Mouse (Mus musculus): ENCODE results near the gene Cbx6. TPM values are rescaled to one million over a fixed set of nuclear protein-coding genes. Genes with fewer than 3 reads are reported as not detected.

Cbx6 gene
- polyA plus RNA-seq, 1 experiment from 2014 or later, result 26.1 TPM

- Histone ChIP-seq H3K4me3 (no peak overlapping the region), H3K9me3 (no peaks in the 10 kb centered on the region), H3K4me1 (replicated peaks) (peaks cover 15% of the 10 kb centered on the region), H3K36me3 (no peaks in the 10 kb centered on the region), H3K27ac (no peak overlapping the region), H3K27me3 (ENCODE audit: insufficient read depth, poor library complexity, severe bottlenecking) (no peaks in the 10 kb centered on the region)
- 90% methylated on average over 2 of the region's 2 CpGs for WGBS
- no peak for DNase-seq (ENCODE audit: low spot score)
These were observed 15.7 kb upstream of the Cbx6 start for GRCm38 (mm10) chr15:79850143-79850542.

DNA sequence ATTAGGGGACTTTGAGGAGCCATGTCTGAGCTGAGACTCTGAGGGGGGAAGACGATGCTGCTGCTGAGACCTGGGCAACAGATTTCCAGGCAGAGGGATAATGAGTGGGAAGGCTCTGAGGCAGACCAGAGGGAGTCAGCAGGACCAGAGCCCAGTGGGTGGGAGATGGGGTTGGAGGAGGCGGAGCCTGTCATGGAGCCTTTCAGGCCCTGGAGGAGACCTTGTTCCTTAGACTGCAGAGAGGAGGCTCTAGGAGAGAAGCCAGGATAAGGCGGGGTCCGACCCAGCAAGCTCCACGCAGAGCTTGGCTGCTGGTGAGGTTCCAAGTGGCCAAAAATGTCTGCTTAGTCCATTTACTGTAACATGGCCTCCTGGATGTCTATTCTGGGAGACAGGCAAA lies 12.6 kb upstream of the Cbx6 start:
- Histone ChIP-seq H3K4me1 (replicated peaks) (peaks cover 15% of the 10 kb centered on the region), H3K27ac (peak overlapping the region; percentile 43; the same call in 1 of the 2 replicates), H3K36me3 (no peaks in the 10 kb centered on the region), H3K9me3 (no peaks in the 10 kb centered on the region), H3K4me3 (no peak overlapping the region), H3K27me3 (ENCODE audit: insufficient read depth, poor library complexity, severe bottlenecking) (no peaks in the 10 kb centered on the region)
- 19% methylated on average over 5 of the region's 5 CpGs for WGBS
- DNase-seq (ENCODE audit: low spot score), result no peak

DNA sequence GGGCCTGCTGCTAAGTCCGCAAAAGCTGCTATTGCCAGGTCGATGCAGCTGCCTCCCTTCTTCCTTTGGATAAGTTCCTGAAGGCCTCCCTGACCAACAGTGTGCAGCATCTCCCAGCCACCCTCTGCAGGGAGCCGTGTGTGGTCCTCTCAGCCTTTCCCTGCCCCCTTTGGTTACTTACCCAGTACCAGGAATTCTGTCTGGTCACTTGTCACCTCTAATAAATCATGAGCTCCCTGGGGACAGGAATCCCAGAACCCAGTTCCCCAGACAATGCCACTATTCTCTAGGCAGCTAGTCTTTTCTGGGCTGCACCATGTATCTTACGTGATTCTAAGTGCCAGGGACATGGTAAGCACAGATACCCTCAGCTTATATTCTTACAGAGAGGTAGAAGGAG lies 11.5 kb upstream of the Cbx6 start:
- WGBS, result 64% methylated on average over 4 of the region's 4 CpGs
- Histone ChIP-seq H3K27ac (no peak overlapping the region), H3K4me3 (no peak overlapping the region), H3K4me1 (replicated peaks) (peaks cover 15% of the 10 kb centered on the region), H3K27me3 (ENCODE audit: insufficient read depth, poor library complexity, severe bottlenecking) (no peaks in the 10 kb centered on the region), H3K9me3 (no peaks in the 10 kb centered on the region), H3K36me3 (no peaks in the 10 kb centered on the region)
- no peak for DNase-seq (ENCODE audit: low spot score)

DNA sequence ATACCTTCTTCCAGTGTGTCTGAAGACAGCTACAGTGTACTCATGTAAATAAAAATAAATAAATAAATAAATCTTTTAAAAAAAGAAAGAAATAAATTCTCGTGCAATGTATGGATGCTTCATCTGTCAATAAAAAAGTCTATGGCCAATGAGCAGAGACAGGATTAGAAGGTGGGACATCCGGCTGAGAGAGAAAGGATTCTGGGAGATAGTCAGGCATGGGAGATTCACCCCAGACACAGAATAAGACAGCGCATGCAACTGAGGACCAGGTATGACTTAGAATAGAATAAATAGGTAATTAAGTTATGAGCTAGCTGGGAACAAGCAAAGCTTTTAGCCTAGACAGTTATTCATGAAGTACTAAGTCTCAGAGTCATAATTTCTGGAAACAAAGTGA lies 8.5 kb upstream of the Cbx6 start:
- peaks cover 13% of the 10 kb centered on the region for H3K4me1 ChIP-seq (replicated peaks)
- no peak for DNase-seq (ENCODE audit: low spot score)
- WGBS, result 86% methylated on average over 3 of the region's 3 CpGs
- no peak overlapping the region for H3K27ac ChIP-seq
- no peak overlapping the region for H3K4me3 ChIP-seq
- H3K36me3 ChIP-seq, result no peaks in the 10 kb centered on the region
- no peaks in the 10 kb centered on the region for H3K9me3 ChIP-seq
- H3K27me3 ChIP-seq (ENCODE audit: insufficient read depth, poor library complexity, severe bottlenecking), result no peaks in the 10 kb centered on the region

DNA sequence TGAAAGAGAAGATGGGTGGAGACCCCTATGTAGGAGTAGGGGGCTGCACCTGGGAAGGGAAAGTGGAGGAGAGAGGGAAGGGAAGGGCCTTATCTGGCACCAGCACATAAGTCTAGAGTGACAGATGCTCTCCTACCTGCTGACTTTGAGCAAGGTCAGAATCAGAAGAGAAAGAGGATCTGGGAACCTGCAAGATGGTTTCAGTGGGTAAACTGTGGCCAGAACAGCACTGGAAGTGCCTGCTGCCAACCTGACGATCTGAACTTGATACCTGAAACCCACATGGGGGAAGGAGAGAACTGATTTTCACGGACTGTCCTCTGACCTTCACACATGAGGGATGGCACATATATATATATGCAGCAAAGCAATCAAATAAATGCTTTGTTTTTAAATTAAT lies 5.8 kb upstream of the Cbx6 start:
- no peaks in the 10 kb centered on the region for H3K36me3 ChIP-seq
- WGBS, result 65% methylated on average over 2 of the region's 2 CpGs
- no peaks in the 10 kb centered on the region for H3K27me3 ChIP-seq (ENCODE audit: insufficient read depth, poor library complexity, severe bottlenecking)
- no peak overlapping the region for H3K27ac ChIP-seq
- peaks cover 8% of the 10 kb centered on the region for H3K4me1 ChIP-seq (replicated peaks)
- H3K4me3 ChIP-seq, result no peak overlapping the region
- no peaks in the 10 kb centered on the region for H3K9me3 ChIP-seq
- no peak for DNase-seq (ENCODE audit: low spot score)

DNA sequence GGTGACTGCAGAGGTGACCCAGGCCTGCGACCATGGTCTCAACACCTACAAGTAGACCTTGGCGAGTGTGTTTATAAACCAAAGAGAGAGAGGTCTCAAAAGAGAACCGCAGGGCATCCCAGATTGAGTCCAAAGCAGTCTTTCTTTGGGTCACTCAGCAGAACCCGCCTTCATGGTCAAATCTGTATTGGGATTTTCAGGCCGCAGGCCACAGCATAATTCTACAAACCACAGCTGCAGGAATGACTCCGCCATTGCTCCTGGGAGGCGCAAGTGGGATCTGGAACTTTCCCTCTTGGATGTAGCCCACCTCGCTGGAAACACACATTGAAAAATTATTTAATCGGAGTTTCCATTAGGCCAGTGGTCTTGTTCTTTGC lies 383 bp upstream of the Cbx6 start:
- Histone ChIP-seq H3K27ac (peak overlapping the region; percentile 97), H3K4me1 (replicated peaks) (peaks cover 52% of the 10 kb centered on the region), H3K36me3 (peaks cover 8% of the 10 kb centered on the region), H3K27me3 (ENCODE audit: insufficient read depth, poor library complexity, severe bottlenecking) (no peaks in the 10 kb centered on the region), H3K4me3 (peak overlapping the region; percentile 86), H3K9me3 (no peaks in the 10 kb centered on the region)
- WGBS, result 58% methylated on average over 9 of the region's 9 CpGs
- no peak for DNase-seq (ENCODE audit: low spot score)

DNA sequence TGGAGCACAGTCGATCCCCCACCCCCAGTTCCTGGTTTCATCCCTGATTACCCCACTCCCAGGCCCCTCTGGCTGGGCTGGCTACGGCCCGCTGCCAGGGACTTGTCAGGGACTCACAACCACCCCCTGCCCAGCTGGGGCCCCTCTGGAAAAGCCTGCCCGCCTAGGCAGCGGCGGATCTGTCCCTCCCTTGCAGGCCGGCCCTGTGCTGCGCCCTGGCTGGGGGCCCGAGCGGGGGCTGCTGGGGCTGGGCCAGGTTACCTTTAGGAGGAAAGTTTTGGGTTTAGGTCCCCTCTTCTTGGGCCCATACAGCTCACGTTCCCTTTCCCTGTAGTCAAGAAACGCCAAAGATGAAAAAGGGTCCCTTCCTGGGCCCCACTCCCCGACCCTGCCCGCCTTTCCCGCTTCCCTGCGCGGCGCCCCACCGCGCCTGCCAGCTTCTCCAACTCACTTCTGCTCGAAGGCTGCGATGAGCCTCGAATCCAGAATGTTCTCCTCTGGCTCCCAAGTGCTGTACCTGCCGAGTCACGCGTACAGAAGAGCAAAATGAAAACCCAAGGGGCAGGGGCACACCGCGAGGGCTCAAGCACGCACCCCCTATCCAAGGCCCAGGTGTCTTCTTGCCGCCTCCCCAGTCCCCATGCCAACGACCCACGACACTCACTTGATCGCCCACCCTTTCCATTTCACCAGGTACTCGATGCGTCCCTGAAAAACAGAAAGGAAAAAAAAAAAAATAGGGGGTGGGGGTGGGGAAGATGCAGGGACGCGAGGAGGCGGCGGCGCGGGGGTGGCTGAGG lies 1.0 kb downstream of the Cbx6 start:
- peak; percentile 36 for DNase-seq (ENCODE audit: low spot score)
- Histone ChIP-seq H3K36me3 (peaks cover 14% of the 10 kb centered on the region), H3K27ac (peak overlapping the region; percentile 97), H3K4me1 (replicated peaks) (peaks cover 66% of the 10 kb centered on the region), H3K4me3 (peak overlapping the region; percentile 86), H3K27me3 (ENCODE audit: insufficient read depth, poor library complexity, severe bottlenecking) (no peaks in the 10 kb centered on the region), H3K9me3 (no peaks in the 10 kb centered on the region)
- under 1% methylated on average over 41 of the region's 41 CpGs for WGBS

GRCm38 (mm10) chr15:79832064-79832900 lies 2.2 kb downstream of the Cbx6 start:
- Histone ChIP-seq H3K27ac (peak overlapping the region; percentile 97), H3K27me3 (ENCODE audit: insufficient read depth, poor library complexity, severe bottlenecking) (no peaks in the 10 kb centered on the region), H3K4me1 (replicated peaks) (peaks cover 78% of the 10 kb centered on the region), H3K4me3 (peak overlapping the region; percentile 86), H3K36me3 (peaks cover 25% of the 10 kb centered on the region), H3K9me3 (no peaks in the 10 kb centered on the region)
- WGBS, result 28% methylated on average over 18 of the region's 18 CpGs
- DNase-seq (ENCODE audit: low spot score), result peak; percentile 81

GRCm38 (mm10) chr15:79830388-79830787 lies 4.1 kb downstream of the Cbx6 start:
- Histone ChIP-seq H3K9me3 (no peaks in the 10 kb centered on the region), H3K27ac (no peak overlapping the region), H3K27me3 (ENCODE audit: insufficient read depth, poor library complexity, severe bottlenecking) (no peaks in the 10 kb centered on the region), H3K36me3 (peaks cover 42% of the 10 kb centered on the region), H3K4me1 (replicated peaks) (peaks cover 78% of the 10 kb centered on the region), H3K4me3 (0 out of 2 replicates have a peak overlapping the region, but pooled peaks have one; percentile 11)
- DNase-seq (ENCODE audit: low spot score), result peak; percentile 77
- 14% methylated on average over 4 of the region's 4 CpGs for WGBS

GRCm38 (mm10) chr15:79829431-79829830 lies 5.1 kb downstream of the Cbx6 start:
- Histone ChIP-seq H3K27me3 (ENCODE audit: insufficient read depth, poor library complexity, severe bottlenecking) (no peaks in the 10 kb centered on the region), H3K36me3 (peaks cover 50% of the 10 kb centered on the region), H3K4me3 (0 out of 2 replicates have a peak overlapping the region, but pooled peaks have one; percentile 34), H3K4me1 (replicated peaks) (peaks cover 77% of the 10 kb centered on the region), H3K9me3 (no peaks in the 10 kb centered on the region), H3K27ac (0 out of 2 replicates have a peak overlapping the region, but pooled peaks have one; percentile 6)
- DNase-seq (ENCODE audit: low spot score), result no peak
- 74% methylated on average over 5 of the region's 5 CpGs for WGBS

GRCm38 (mm10) chr15:79828366-79829035 lies 6.0 kb downstream of the Cbx6 start:
- Histone ChIP-seq H3K4me1 (replicated peaks) (peaks cover 75% of the 10 kb centered on the region), H3K36me3 (peaks cover 57% of the 10 kb centered on the region), H3K4me3 (peak overlapping the region; percentile 34), H3K27ac (peak overlapping the region; percentile 57), H3K9me3 (no peaks in the 10 kb centered on the region), H3K27me3 (ENCODE audit: insufficient read depth, poor library complexity, severe bottlenecking) (no peaks in the 10 kb centered on the region)
- WGBS, result 57% methylated on average over 46 of the region's 46 CpGs
- peak; percentile 46 for DNase-seq (ENCODE audit: low spot score)

- H3K36me3 ChIP-seq, result peaks cover 64% of the 10 kb centered on the region
- no peaks in the 10 kb centered on the region for H3K27me3 ChIP-seq (ENCODE audit: insufficient read depth, poor library complexity, severe bottlenecking)
- 0 out of 2 replicates have a peak overlapping the region, but pooled peaks have one; percentile 34 for H3K4me3 ChIP-seq
- DNase-seq (ENCODE audit: low spot score), result no peak
- H3K4me1 ChIP-seq (replicated peaks), result peaks cover 71% of the 10 kb centered on the region
- H3K9me3 ChIP-seq, result no peaks in the 10 kb centered on the region
- 94% methylated on average over 11 of the region's 11 CpGs for WGBS
- H3K27ac ChIP-seq, result peak overlapping the region; percentile 57; the same call in 1 of the 2 replicates
These were observed 6.7 kb downstream of the Cbx6 start for GRCm38 (mm10) chr15:79827778-79828210.

All from hindbrain, embryonic 10.5 days (tissue).